Mouse (Mus musculus) cerebellum, adult 8-10 months (tissue): ENCODE results near the gene Gid4.

Experiments used
- DNase-seq: peaks from one replicate; pipeline ENCODE4 v3.0.0; 2022

Gene Gid4

GRCm38 (mm10) chr11:60416963-60417716 lies at the start of gene Gid4:
Gene Gid4 (plus strand): TSS chr11:60417145.
- peak; percentile 99 for DNase-seq

GRCm38 (mm10) chr11:60367256-60367655 lies 49.7 kb upstream of the Gid4 start:
- no peak for DNase-seq

- no peak for DNase-seq
These were observed 48.0 kb upstream of the Gid4 start for GRCm38 (mm10) chr11:60368909-60369308.

DNA sequence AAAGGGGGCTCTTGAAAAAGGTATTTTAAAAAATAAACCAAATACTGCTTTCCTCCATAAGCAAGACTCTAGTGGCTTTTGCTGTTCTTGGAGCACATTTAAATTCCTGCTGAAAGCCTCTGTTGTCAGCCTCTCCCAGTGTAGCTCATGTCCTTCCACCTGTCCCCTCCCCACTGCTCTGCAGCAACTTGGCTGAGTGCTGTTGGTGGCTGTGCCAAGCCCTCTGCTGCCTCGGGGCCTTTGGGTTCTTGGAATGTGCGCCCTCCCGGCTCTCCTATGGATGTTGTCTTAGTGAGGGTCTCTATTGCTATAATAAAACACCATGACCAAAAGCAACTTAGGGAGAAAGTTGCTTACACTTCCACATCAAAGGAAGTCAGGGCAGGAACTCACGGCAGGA lies 47.5 kb upstream of the Gid4 start:
- DNase-seq: no peak

- DNase-seq: peak; percentile 23
These were observed 46.5 kb upstream of the Gid4 start for GRCm38 (mm10) chr11:60370431-60370830.

DNA sequence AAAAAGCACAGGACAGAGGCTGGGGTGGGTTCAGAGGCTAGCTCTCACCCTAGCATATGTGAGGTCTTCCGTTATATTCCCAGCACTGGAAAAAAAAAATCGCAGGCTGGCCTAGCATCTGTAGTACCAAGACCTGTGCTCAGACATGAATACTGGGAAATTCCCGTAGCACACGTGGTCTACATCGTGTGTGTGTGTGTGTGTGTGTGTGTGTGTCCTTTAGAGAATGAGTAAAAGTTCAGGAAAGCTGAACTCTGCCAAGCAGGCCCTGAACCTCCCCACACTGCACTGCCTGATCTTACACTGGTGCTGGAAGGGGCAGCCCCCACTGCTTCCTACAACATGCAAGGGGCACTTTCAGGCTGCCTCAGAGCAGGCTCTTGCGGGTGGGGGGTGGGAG lies 42.5 kb upstream of the Gid4 start:
- DNase-seq: no peak

GRCm38 (mm10) chr11:60383518-60383917 lies 33.4 kb upstream of the Gid4 start:
- DNase-seq: no peak

- peak; percentile 24 for DNase-seq
These were observed 32.1 kb upstream of the Gid4 start for GRCm38 (mm10) chr11:60384762-60385421.

DNA sequence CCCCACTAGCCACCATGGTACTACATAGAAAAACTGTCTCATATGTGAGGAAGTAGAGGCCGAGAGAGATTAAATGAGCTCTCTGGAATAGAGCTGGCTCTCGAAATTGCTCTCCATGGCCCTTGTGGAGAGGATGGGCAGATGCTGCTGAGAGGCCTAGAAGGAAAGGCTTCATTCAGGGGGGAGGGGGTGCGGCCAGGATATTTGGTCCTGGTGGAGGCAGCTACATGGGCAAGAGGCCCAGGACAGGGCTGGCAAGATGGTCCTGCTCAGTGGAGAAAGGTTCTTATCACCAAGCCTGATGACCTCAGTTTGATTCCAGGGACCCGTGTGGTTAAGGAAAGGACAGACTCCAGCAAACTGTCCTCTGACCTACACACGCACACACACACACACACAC lies 31.0 kb upstream of the Gid4 start:
- DNase-seq: no peak

GRCm38 (mm10) chr11:60387944-60388343 lies 29.0 kb upstream of the Gid4 start:
- DNase-seq: no peak

GRCm38 (mm10) chr11:60391346-60391745 lies 25.6 kb upstream of the Gid4 start:
- DNase-seq: no peak

DNA sequence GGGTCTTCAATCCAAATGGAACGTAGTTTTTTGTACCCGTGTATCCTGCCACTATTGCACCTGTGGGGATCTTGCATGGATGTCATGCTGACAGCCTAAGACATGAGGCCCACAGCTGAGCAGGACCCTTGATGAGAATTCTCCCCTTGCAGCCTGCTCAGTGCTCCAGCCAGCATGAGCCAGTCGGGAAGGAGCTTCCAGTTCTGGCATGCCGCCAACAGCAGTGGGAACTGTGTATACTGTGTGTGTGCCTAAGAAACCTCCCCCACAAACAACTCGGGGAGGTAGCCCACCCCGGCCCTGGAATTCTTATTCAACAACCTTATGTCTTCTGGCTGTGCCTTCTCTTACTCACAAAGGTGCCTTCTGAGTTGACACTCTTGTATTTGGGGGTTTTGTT lies 20.4 kb upstream of the Gid4 start:
- no peak for DNase-seq

GRCm38 (mm10) chr11:60397172-60397571 lies 19.8 kb upstream of the Gid4 start:
- no peak for DNase-seq

GRCm38 (mm10) chr11:60406606-60407005 lies 10.3 kb upstream of the Gid4 start:
- DNase-seq: no peak

DNA sequence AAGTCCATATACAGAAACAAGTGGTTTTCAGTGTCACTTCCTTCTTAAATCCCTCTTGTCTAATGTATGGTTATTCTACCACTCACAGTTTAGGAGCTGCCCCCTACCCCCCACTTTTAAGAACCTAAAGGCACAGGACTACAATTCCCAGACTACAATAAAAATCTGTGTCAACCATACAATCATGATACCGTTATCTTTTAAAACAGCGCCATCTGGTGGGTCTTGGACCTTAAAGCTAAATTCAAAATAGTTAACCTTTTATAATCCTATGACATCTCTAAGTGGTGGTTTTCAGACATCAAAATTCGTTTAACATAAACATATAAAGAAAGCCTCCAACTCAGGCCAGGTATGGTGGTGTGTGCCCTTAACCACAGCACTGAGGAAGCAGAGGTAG lies 4.8 kb upstream of the Gid4 start:
- peak; percentile 78 for DNase-seq

- DNase-seq: no peak
These were observed 4.0 kb upstream of the Gid4 start for GRCm38 (mm10) chr11:60412921-60413320.

DNA sequence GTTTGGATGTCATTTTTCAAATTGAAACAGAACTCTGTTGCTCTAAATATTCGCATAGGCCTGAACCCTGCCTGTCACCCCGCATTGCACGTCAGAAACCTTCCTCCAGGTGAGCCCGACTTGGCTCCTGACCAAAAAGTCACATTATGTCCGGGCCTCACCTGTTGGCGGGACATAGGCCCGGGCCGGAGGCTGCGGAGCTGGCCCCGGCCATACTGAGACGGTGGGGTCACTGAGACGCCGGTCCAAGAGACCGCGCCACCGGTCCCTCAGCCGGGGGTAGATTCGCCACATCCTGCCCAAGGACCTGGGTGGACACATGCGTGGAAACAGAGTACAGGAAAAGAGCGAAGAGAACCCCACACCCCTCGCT lies 369 bp upstream of the Gid4 start:
- DNase-seq: no peak

- DNase-seq: no peak
These were observed 950 bp downstream of the Gid4 start, which contains the start of gene Atpaf2 for GRCm38 (mm10) chr11:60417717-60418472. Gene Atpaf2 (minus strand): TSS chr11:60418457.

DNA sequence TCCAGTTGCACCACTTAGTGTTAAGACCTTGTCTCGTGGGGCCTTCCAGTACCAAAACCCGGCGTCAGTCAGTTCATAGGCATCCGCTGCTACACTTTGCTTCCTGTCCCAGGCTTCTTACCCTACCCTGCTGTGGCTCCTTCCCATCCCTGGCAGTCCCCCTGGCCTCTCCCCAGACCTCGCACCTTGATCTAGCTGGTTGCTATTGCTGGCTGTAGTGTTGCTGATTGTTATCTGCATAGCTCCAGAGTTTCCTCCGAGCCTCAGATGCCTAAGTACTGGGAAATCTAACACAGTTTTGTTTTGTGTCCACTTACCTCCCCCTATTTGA lies 1.5 kb downstream of the Gid4 start:
- peak; percentile 30 for DNase-seq

GRCm38 (mm10) chr11:60422046-60422668 lies 5.2 kb downstream of the Gid4 start:
- no peak for DNase-seq

DNA sequence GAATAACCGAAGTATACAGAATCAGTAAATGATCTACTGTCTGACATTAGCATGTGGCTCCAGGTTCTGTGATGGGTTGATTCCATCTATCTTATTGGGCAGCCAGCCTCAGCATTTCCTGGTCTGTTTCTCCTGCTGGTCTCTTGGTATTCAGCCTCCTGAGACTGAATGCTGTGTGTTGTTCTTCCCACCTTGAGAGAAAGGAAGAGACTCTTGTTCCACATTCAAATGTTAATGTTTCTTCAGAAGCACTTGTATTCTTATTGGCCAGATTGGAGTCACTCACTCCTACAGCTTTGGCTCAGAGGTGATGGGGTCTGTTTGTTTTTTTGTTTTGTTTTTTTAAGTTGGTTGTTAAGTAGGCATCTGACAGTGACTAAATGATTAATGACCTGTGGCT lies 6.1 kb downstream of the Gid4 start:
- DNase-seq: no peak

DNA sequence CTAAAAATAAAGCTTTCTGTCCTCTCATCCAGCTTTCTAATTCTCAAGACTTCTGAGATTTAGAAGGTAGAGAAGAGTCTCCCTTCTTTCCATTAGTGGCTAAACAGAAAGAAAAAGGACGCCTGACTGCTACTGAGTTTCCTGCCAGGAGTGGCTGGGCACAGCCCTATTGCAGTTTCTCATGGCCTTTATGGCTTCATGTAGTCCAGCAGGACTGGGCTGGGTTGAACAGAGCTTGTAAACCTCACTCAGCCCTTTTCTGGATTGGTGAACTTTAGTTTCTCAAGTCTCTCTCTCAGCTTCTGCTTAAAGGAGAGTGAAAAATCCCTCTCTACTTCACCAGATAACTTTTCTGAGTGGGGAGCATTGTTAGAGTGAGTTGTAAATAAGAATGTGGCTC lies 9.5 kb downstream of the Gid4 start:
- no peak for DNase-seq

DNA sequence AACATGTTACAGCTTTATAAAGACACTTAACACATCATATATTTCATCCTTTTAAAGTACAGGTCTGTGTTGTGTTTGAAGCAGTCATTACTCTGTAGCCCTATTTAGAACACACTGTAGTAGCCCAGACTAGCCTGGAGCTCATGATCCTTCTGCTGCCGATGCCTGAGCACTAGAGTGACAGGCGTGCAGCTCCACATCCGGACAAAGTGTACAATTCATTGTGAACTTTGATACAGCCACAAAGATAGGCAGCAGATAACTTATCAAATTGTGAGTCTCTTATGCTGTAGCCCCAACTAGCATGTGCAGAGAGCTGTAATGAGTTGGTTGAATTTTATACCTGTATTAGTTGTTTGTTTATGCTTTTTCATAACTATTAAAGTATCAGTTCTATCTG lies 10.7 kb downstream of the Gid4 start:
- no peak for DNase-seq

GRCm38 (mm10) chr11:60433501-60433900 lies 16.6 kb downstream of the Gid4 start:
- DNase-seq: no peak
